Mouse (Mus musculus) liver, embryonic 13.5 days (tissue): ENCODE data around the gene Pdxk. TPM values are rescaled to one million over a fixed set of nuclear protein-coding genes. Genes with fewer than 3 reads are reported as not detected.
A peak's percentile ranks its signal among the peaks of the same experiment; 100 is the strongest.

Experiments
- ATAC-seq: fragments of 200-750 bp; cut with Nextera tagmentation; 2 replicates; pipeline ENCODE4 v1.8.0; 2017; ENCODE audit warnings: low read depth, mild to moderate bottlenecking, moderate number of reproducible peaks, moderate library complexity
- DNase-seq: peaks from one replicate; pipeline ENCODE4 v3.0.0; 2022
- H3K27ac ChIP-seq: fragments of 300-500 bp; sonication (generic); 2 replicates; pipeline ENCODE4 v1.5.1; 2015; ENCODE audit warnings: moderate library complexity, mild to moderate bottlenecking, inconsistent platforms
- H3K27me3 ChIP-seq: fragments of 300-500 bp; sonication (generic); 2 replicates; pipeline ENCODE4 v1.6.1; 2015; ENCODE audit warnings: mild to moderate bottlenecking, inconsistent platforms
- H3K36me3 ChIP-seq: fragments of 300-500 bp; sonication (generic); 2 replicates; pipeline ENCODE4 v1.6.1; 2015; ENCODE audit warnings: mild to moderate bottlenecking, inconsistent platforms
- H3K4me1 ChIP-seq: fragments of 300-500 bp; sonication (generic); replicated peaks from 2 replicates; pipeline ENCODE4 v1.6.1; 2015; ENCODE audit warnings: inconsistent platforms
- H3K4me2 ChIP-seq: fragments of 300-500 bp; sonication (generic); 2 replicates; pipeline ENCODE4 v1.6.1; 2015; ENCODE audit warnings: inconsistent platforms, mild to moderate bottlenecking, moderate library complexity
- H3K4me3 ChIP-seq: fragments of 300-500 bp; sonication (generic); replicated peaks from 2 replicates; pipeline ENCODE4 v1.5.1; 2015; ENCODE audit warnings: mild to moderate bottlenecking, inconsistent platforms
- H3K9ac ChIP-seq: fragments of 300-500 bp; sonication (generic); 2 replicates; pipeline ENCODE4 v1.6.1; 2015; ENCODE audit warnings: mild to moderate bottlenecking, inconsistent platforms
- H3K9me3 ChIP-seq: fragments of 300-500 bp; sonication (generic); replicated peaks from 2 replicates; pipeline ENCODE4 v1.6.1; 2016; ENCODE audit warnings: inconsistent platforms
- WGBS: fragments of 180-500 bp; shearing (Covaris S2); methylation state at CpG from one replicate; pipeline ENCODE4 v1.1.7; 2015; ENCODE audit not compliant: insufficient replicate concordance; 5-methylcytosine and 5-hydroxymethylcytosine counted together
- polyA plus RNA-seq: library from polyadenylated mRNA; unstranded; fragments of >200 nt; fragmentation: Nextera tagmentation; extraction: Ambion mirVana; gene quantifications from 2 replicates; pipeline ENCODE4 v1.2.1, GENCODE M21; 2015

Pdxk gene
- polyA plus RNA-seq, 1 experiment from 2014 or later: 5.8 TPM

GRCm38 (mm10) chr10:78439550-78439949, 25.2 kb downstream of the Pdxk start:
- H3K4me3 ChIP-seq: no peak overlapping the region
- no peaks in the 10 kb centered on the region for H3K4me1 ChIP-seq
- no peak overlapping the region for H3K4me2 ChIP-seq
- no peak overlapping the region for H3K9ac ChIP-seq
- no peak for ATAC-seq
- no peaks in the 10 kb centered on the region for H3K9me3 ChIP-seq
- whole genome bisulfite sequencing: 52% methylated on average over 5 of the region's 5 CpGs
- DNase-seq: no peak
- no peak overlapping the region for H3K27ac ChIP-seq
- peaks cover 16% of the 10 kb centered on the region for H3K36me3 ChIP-seq
- no peaks in the 10 kb centered on the region for H3K27me3 ChIP-seq

GRCm38 (mm10) chr10:78438094-78438493, 26.7 kb downstream of the Pdxk start:
- DNase-seq: peak; percentile 64
- Histone ChIP-seq H3K27ac (no peak overlapping the region), H3K4me1 (no peaks in the 10 kb centered on the region), H3K27me3 (0 out of 2 replicates have a peak, but pooled peaks cover 2% of the 10 kb centered on the region), H3K4me2 (no peak overlapping the region), H3K4me3 (no peak overlapping the region), H3K9me3 (no peaks in the 10 kb centered on the region), H3K36me3 (peaks cover 9% of the 10 kb centered on the region), H3K9ac (no peak overlapping the region)
- no peak for ATAC-seq
- WGBS: 8% methylated on average over 5 of the region's 5 CpGs

GRCm38 (mm10) chr10:78432853-78433252, 31.9 kb downstream of the Pdxk start:
- H3K27ac ChIP-seq: no peak overlapping the region
- H3K4me3 ChIP-seq: no peak overlapping the region
- 0 out of 2 replicates have a peak, but pooled peaks cover 3% of the 10 kb centered on the region for H3K27me3 ChIP-seq
- no peak overlapping the region for H3K9ac ChIP-seq
- H3K9me3 ChIP-seq: no peaks in the 10 kb centered on the region
- H3K36me3 ChIP-seq: peaks cover 11% of the 10 kb centered on the region
- no peak for ATAC-seq
- 61% methylated on average over 3 of the region's 3 CpGs for WGBS
- no peak overlapping the region for H3K4me2 ChIP-seq
- DNase-seq: no peak
- H3K4me1 ChIP-seq: peaks cover 3% of the 10 kb centered on the region; the same call in 1 of the 2 replicates

GRCm38 (mm10) chr10:78429776-78430175, 35.0 kb downstream of the Pdxk start:
- DNase-seq (no peak), ATAC-seq (no peak)
- 0 out of 2 replicates have a peak, but pooled peaks cover 3% of the 10 kb centered on the region for H3K27me3 ChIP-seq
- WGBS: 6% methylated on average over 2 of the region's 2 CpGs
- H3K4me2 ChIP-seq: no peak overlapping the region
- H3K9ac ChIP-seq: no peak overlapping the region
- no peak overlapping the region for H3K4me3 ChIP-seq
- peaks cover 27% of the 10 kb centered on the region for H3K4me1 ChIP-seq
- no peaks in the 10 kb centered on the region for H3K9me3 ChIP-seq
- no peak overlapping the region for H3K27ac ChIP-seq
- peaks cover 20% of the 10 kb centered on the region for H3K36me3 ChIP-seq

- H3K27ac ChIP-seq: no peak overlapping the region
- DNase-seq (no peak), ATAC-seq (no peak)
- peaks cover 20% of the 10 kb centered on the region for H3K36me3 ChIP-seq
- H3K9me3 ChIP-seq: no peaks in the 10 kb centered on the region
- 63% methylated on average over 5 of the region's 5 CpGs for WGBS
- no peak overlapping the region for H3K4me2 ChIP-seq
- 0 out of 2 replicates have a peak, but pooled peaks cover 3% of the 10 kb centered on the region for H3K27me3 ChIP-seq
- no peak overlapping the region for H3K4me3 ChIP-seq
- H3K4me1 ChIP-seq: peaks cover 28% of the 10 kb centered on the region
- H3K9ac ChIP-seq: no peak overlapping the region
Measured at GRCm38 (mm10) chr10:78429180-78429579, 35.6 kb downstream of the Pdxk start.

GRCm38 (mm10) chr10:78428070-78428469, 36.7 kb downstream of the Pdxk start:
- no peaks in the 10 kb centered on the region for H3K9me3 ChIP-seq
- H3K27me3 ChIP-seq: 0 out of 2 replicates have a peak, but pooled peaks cover under 1% of the 10 kb centered on the region
- H3K4me2 ChIP-seq: no peak overlapping the region
- no peak for ATAC-seq
- no peak for DNase-seq
- no peak overlapping the region for H3K4me3 ChIP-seq
- H3K27ac ChIP-seq: no peak overlapping the region
- H3K4me1 ChIP-seq: peaks cover 28% of the 10 kb centered on the region
- no peak overlapping the region for H3K9ac ChIP-seq
- WGBS: 84% methylated on average over 11 of the region's 11 CpGs
- H3K36me3 ChIP-seq: peaks cover 20% of the 10 kb centered on the region

GRCm38 (mm10) chr10:78426117-78426735, 38.5 kb downstream of the Pdxk start:
- Histone ChIP-seq H3K9me3 (no peaks in the 10 kb centered on the region), H3K9ac (peak overlapping the region; percentile 82), H3K4me1 (peaks cover 34% of the 10 kb centered on the region), H3K4me2 (peak overlapping the region; percentile 88), H3K27ac (peak overlapping the region; percentile 72; the same call in 1 of the 2 replicates), H3K36me3 (peaks cover 20% of the 10 kb centered on the region), H3K27me3 (no peaks in the 10 kb centered on the region), H3K4me3 (peak overlapping the region; percentile 71)
- 32% methylated on average over 6 of the region's 6 CpGs for WGBS
- 0 out of 2 replicates have a peak, but pooled peaks have one; percentile 2 for ATAC-seq
- no peak for DNase-seq

GRCm38 (mm10) chr10:78425181-78426041, 39.4 kb downstream of the Pdxk start, which contains the start of gene Cstb:
Gene Cstb (plus strand): TSS chr10:78425669.
- ATAC-seq (peak; percentile 89), DNase-seq (peak; percentile 81)
- H3K4me1 ChIP-seq: peaks cover 34% of the 10 kb centered on the region
- peaks cover 20% of the 10 kb centered on the region for H3K36me3 ChIP-seq
- no peaks in the 10 kb centered on the region for H3K27me3 ChIP-seq
- peak within 1 kb of the TSS; percentile 82 for H3K9ac ChIP-seq
- H3K4me3 ChIP-seq: peak within 1 kb of the TSS; percentile 71
- H3K9me3 ChIP-seq: no peaks in the 10 kb centered on the region
- peak within 1 kb of the TSS; percentile 88 for H3K4me2 ChIP-seq
- 1% methylated on average over 40 of the region's 40 CpGs for WGBS
- peak within 1 kb of the TSS; percentile 72; the same call in 1 of the 2 replicates for H3K27ac ChIP-seq

- no peak for ATAC-seq
- H3K27me3 ChIP-seq: no peaks in the 10 kb centered on the region
- H3K4me1 ChIP-seq: peaks cover 31% of the 10 kb centered on the region
- no peak overlapping the region for H3K4me2 ChIP-seq
- no peak overlapping the region for H3K4me3 ChIP-seq
- WGBS: 59% methylated on average over 3 of the region's 3 CpGs
- peaks cover 7% of the 10 kb centered on the region for H3K36me3 ChIP-seq
- H3K9me3 ChIP-seq: no peaks in the 10 kb centered on the region
- no peak overlapping the region for H3K9ac ChIP-seq
- DNase-seq: no peak
- no peak overlapping the region for H3K27ac ChIP-seq
Measured at GRCm38 (mm10) chr10:78422614-78423013, 42.2 kb downstream of the Pdxk start.

GRCm38 (mm10) chr10:78420929-78421328, 43.8 kb downstream of the Pdxk start:
- ATAC-seq (no peak), DNase-seq (no peak)
- no peaks in the 10 kb centered on the region for H3K36me3 ChIP-seq
- H3K4me1 ChIP-seq: peaks cover 18% of the 10 kb centered on the region
- no peak overlapping the region for H3K4me3 ChIP-seq
- H3K9ac ChIP-seq: no peak overlapping the region
- no peak overlapping the region for H3K27ac ChIP-seq
- no peak overlapping the region for H3K4me2 ChIP-seq
- no peaks in the 10 kb centered on the region for H3K27me3 ChIP-seq
- 76% methylated on average over 2 of the region's 2 CpGs for WGBS
- H3K9me3 ChIP-seq: no peaks in the 10 kb centered on the region

- Histone ChIP-seq H3K9me3 (no peaks in the 10 kb centered on the region), H3K4me2 (no peak overlapping the region), H3K27ac (no peak overlapping the region), H3K27me3 (no peaks in the 10 kb centered on the region), H3K9ac (no peak overlapping the region), H3K36me3 (no peaks in the 10 kb centered on the region), H3K4me3 (no peak overlapping the region), H3K4me1 (peaks cover 5% of the 10 kb centered on the region; the same call in 1 of the 2 replicates)
- no peak for DNase-seq
- WGBS: 67% methylated on average over 2 of the region's 2 CpGs
- no peak for ATAC-seq
Measured at GRCm38 (mm10) chr10:78418791-78419190, 46.0 kb downstream of the Pdxk start.
